Mouse (Mus musculus) kidney, embryonic 15.5 days (tissue): ENCODE measurements around the gene Gtf3c1. TPM values are rescaled to one million over a fixed set of nuclear protein-coding genes. Genes with fewer than 3 reads are reported as not detected.
"Not testable (repeated sequence)": the region's sequence is repeated elsewhere in the genome, so short reads cannot be mapped to it uniquely, and the experiment has no call there.

Experiments
- ATAC-seq: fragments of 200-750 bp; cut with Nextera tagmentation; replicated peaks from 2 replicates; pipeline ENCODE4 v1.8.0; 2017; ENCODE audit warnings: moderate TSS enrichment; ENCODE audit not compliant: low FRiP score
- H3K27ac ChIP-seq: fragments of 300-500 bp; sonication (generic); 2 replicates; pipeline ENCODE4 v1.5.1; 2015; ENCODE audit warnings: mild to moderate bottlenecking, inconsistent platforms
- H3K27me3 ChIP-seq: fragments of 300-500 bp; sonication (generic); 2 replicates; pipeline ENCODE4 v1.6.1; 2015; ENCODE audit warnings: inconsistent platforms
- H3K36me3 ChIP-seq: fragments of 300-500 bp; sonication (generic); 2 replicates; pipeline ENCODE4 v1.6.1; 2015; ENCODE audit warnings: inconsistent platforms
- H3K4me1 ChIP-seq: fragments of 300-500 bp; sonication (generic); 2 replicates; pipeline ENCODE4 v1.6.1; 2015; ENCODE audit warnings: inconsistent platforms
- H3K4me2 ChIP-seq: fragments of 300-500 bp; sonication (generic); 2 replicates; pipeline ENCODE4 v1.6.1; 2015; ENCODE audit warnings: moderate library complexity, mild to moderate bottlenecking, inconsistent platforms
- H3K4me3 ChIP-seq: fragments of 300-500 bp; sonication (generic); replicated peaks from 2 replicates; pipeline ENCODE4 v1.5.1; 2015; ENCODE audit warnings: mild to moderate bottlenecking, inconsistent platforms
- H3K9ac ChIP-seq: fragments of 300-500 bp; sonication (generic); 2 replicates; pipeline ENCODE4 v1.6.1; 2015; ENCODE audit warnings: mild to moderate bottlenecking, inconsistent platforms
- H3K9me3 ChIP-seq: fragments of 300-500 bp; sonication (generic); replicated peaks from 2 replicates; pipeline ENCODE4 v1.6.1; 2016; ENCODE audit warnings: inconsistent platforms
- WGBS: fragments of 180-500 bp; shearing (Covaris S2); methylation state at CpG from one replicate; pipeline ENCODE4 v1.1.7; 2015; ENCODE audit warnings: mixed read lengths; 5-methylcytosine and 5-hydroxymethylcytosine counted together
- polyA plus RNA-seq: library from polyadenylated mRNA; unstranded; fragments of >200 nt; fragmentation: Nextera tagmentation; extraction: Ambion mirVana; gene quantifications from 2 replicates; pipeline ENCODE4 v1.2.1, GENCODE M21; 2015

Gene Gtf3c1
- polyA plus RNA-seq, 1 experiment from 2014 or later, result 30.6 TPM

GRCm38 (mm10) chr7:125731679-125732078 lies 24.1 kb upstream of the Gtf3c1 start:
- Histone ChIP-seq H3K27ac (no peak overlapping the region), H3K4me3 (no peak overlapping the region), H3K36me3 (no peaks in the 10 kb centered on the region), H3K9ac (no peak overlapping the region), H3K9me3 (no peaks in the 10 kb centered on the region), H3K27me3 (no peaks in the 10 kb centered on the region), H3K4me1 (no peaks in the 10 kb centered on the region), H3K4me2 (no peak overlapping the region)
- ATAC-seq, result no peak

GRCm38 (mm10) chr7:125723189-125723972 lies 15.8 kb upstream of the Gtf3c1 start:
- Histone ChIP-seq H3K4me2 (no peak overlapping the region), H3K4me1 (no peaks in the 10 kb centered on the region), H3K4me3 (no peak overlapping the region), H3K9ac (no peak overlapping the region), H3K9me3 (no peaks in the 10 kb centered on the region), H3K36me3 (no peaks in the 10 kb centered on the region), H3K27ac (no peak overlapping the region), H3K27me3 (no peaks in the 10 kb centered on the region)
- 61% methylated on average over 5 of the region's 5 CpGs for WGBS
- no peak for ATAC-seq

GRCm38 (mm10) chr7:125722127-125722526 lies 14.5 kb upstream of the Gtf3c1 start:
- Histone ChIP-seq H3K9ac (no peak overlapping the region), H3K4me2 (no peak overlapping the region), H3K36me3 (no peaks in the 10 kb centered on the region), H3K27me3 (no peaks in the 10 kb centered on the region), H3K4me1 (no peaks in the 10 kb centered on the region), H3K27ac (no peak overlapping the region), H3K4me3 (no peak overlapping the region), H3K9me3 (no peaks in the 10 kb centered on the region)
- ATAC-seq, result no peak

- 93% methylated on average over 4 of the region's 4 CpGs for WGBS
- Histone ChIP-seq H3K9ac (no peak overlapping the region), H3K4me3 (no peak overlapping the region), H3K36me3 (no peaks in the 10 kb centered on the region), H3K9me3 (no peaks in the 10 kb centered on the region), H3K27me3 (no peaks in the 10 kb centered on the region), H3K4me2 (no peak overlapping the region), H3K4me1 (no peaks in the 10 kb centered on the region), H3K27ac (no peak overlapping the region)
- ATAC-seq, result no peak
These were observed 13.5 kb upstream of the Gtf3c1 start for GRCm38 (mm10) chr7:125721033-125721432.

- Histone ChIP-seq H3K36me3 (no peaks in the 10 kb centered on the region), H3K27me3 (no peaks in the 10 kb centered on the region), H3K4me3 (no peak overlapping the region), H3K4me1 (no peaks in the 10 kb centered on the region), H3K9me3 (no peaks in the 10 kb centered on the region), H3K27ac (no peak overlapping the region), H3K4me2 (no peak overlapping the region), H3K9ac (no peak overlapping the region)
- 66% methylated on average over 5 of the region's 5 CpGs for WGBS
- ATAC-seq, result no peak
These were observed 12.8 kb upstream of the Gtf3c1 start for GRCm38 (mm10) chr7:125720370-125720769.

- Histone ChIP-seq H3K4me2 (no peak overlapping the region), H3K27me3 (no peaks in the 10 kb centered on the region), H3K27ac (no peak overlapping the region), H3K9me3 (no peaks in the 10 kb centered on the region), H3K36me3 (no peaks in the 10 kb centered on the region), H3K4me3 (no peak overlapping the region), H3K9ac (no peak overlapping the region), H3K4me1 (no peaks in the 10 kb centered on the region)
- ATAC-seq, result no peak
These were observed 10.0 kb upstream of the Gtf3c1 start for GRCm38 (mm10) chr7:125717612-125718011.

GRCm38 (mm10) chr7:125716724-125717123 lies 9.1 kb upstream of the Gtf3c1 start:
- no peak for ATAC-seq
- Histone ChIP-seq H3K27ac (no peak overlapping the region), H3K9me3 (no peaks in the 10 kb centered on the region), H3K4me1 (no peaks in the 10 kb centered on the region), H3K4me2 (no peak overlapping the region), H3K4me3 (no peak overlapping the region), H3K27me3 (no peaks in the 10 kb centered on the region), H3K9ac (no peak overlapping the region), H3K36me3 (no peaks in the 10 kb centered on the region)
- 59% methylated on average over 2 of the region's 2 CpGs for WGBS

- no peaks in the 10 kb centered on the region for H3K36me3 ChIP-seq
These were observed 7.2 kb upstream of the Gtf3c1 start for GRCm38 (mm10) chr7:125714803-125715202.

GRCm38 (mm10) chr7:125713542-125714055 lies 6.0 kb upstream of the Gtf3c1 start:
- ATAC-seq, H3K4me2 ChIP-seq, H3K9ac ChIP-seq, H3K36me3 ChIP-seq, H3K4me3 ChIP-seq, H3K9me3 ChIP-seq, H3K27me3 ChIP-seq, H3K4me1 ChIP-seq, H3K27ac ChIP-seq: not testable (repeated sequence)
- 91% methylated on average over 7 of the region's 7 CpGs for WGBS

More at GRCm38 (mm10) chr7:125714803-125715202, 7.2 kb upstream of the Gtf3c1 start:
- H3K27me3 ChIP-seq, result no peaks in the 10 kb centered on the region
- H3K4me2 ChIP-seq, result no peak overlapping the region
- no peak overlapping the region for H3K27ac ChIP-seq
- WGBS, result 91% methylated on average over 3 of the region's 3 CpGs
- no peaks in the 10 kb centered on the region for H3K4me1 ChIP-seq
- no peak overlapping the region for H3K4me3 ChIP-seq
- no peak for ATAC-seq
- no peak overlapping the region for H3K9ac ChIP-seq
- H3K9me3 ChIP-seq, result no peaks in the 10 kb centered on the region

- Histone ChIP-seq H3K27ac (peak overlapping the region; percentile 56; the same call in 1 of the 2 replicates), H3K4me1 (peaks cover 34% of the 10 kb centered on the region), H3K27me3 (no peaks in the 10 kb centered on the region), H3K36me3 (peaks cover 13% of the 10 kb centered on the region), H3K4me3 (peak overlapping the region; percentile 92), H3K4me2 (peak overlapping the region; percentile 80), H3K9ac (peak overlapping the region; percentile 79), H3K9me3 (no peaks in the 10 kb centered on the region)
- no peak for ATAC-seq
- WGBS, result 0% methylated on average over 15 of the region's 15 CpGs
These were observed 520 bp upstream of the Gtf3c1 start for GRCm38 (mm10) chr7:125708100-125708499.

- under 1% methylated on average over 24 of the region's 24 CpGs for WGBS
- Histone ChIP-seq H3K36me3 (peaks cover 22% of the 10 kb centered on the region), H3K9ac (peak overlapping the region; percentile 93), H3K4me1 (peaks cover 34% of the 10 kb centered on the region), H3K4me2 (peak overlapping the region; percentile 80), H3K27me3 (no peaks in the 10 kb centered on the region), H3K27ac (peak overlapping the region; percentile 97), H3K4me3 (peak overlapping the region; percentile 92), H3K9me3 (no peaks in the 10 kb centered on the region)
- ATAC-seq, result peak; percentile 89
These were observed 394 bp downstream of the Gtf3c1 start for GRCm38 (mm10) chr7:125707186-125707585.

GRCm38 (mm10) chr7:125702791-125703190 lies 4.8 kb downstream of the Gtf3c1 start:
- H3K27ac ChIP-seq, result no peak overlapping the region
- no peak overlapping the region for H3K4me3 ChIP-seq
- H3K4me2 ChIP-seq, result no peak overlapping the region
- H3K9me3 ChIP-seq, result peaks cover 9% of the 10 kb centered on the region
- ATAC-seq, result no peak
- peaks cover 25% of the 10 kb centered on the region for H3K4me1 ChIP-seq
- peaks cover 65% of the 10 kb centered on the region for H3K36me3 ChIP-seq
- H3K27me3 ChIP-seq, result no peaks in the 10 kb centered on the region
- no peak overlapping the region for H3K9ac ChIP-seq
- 100% methylated on average over 1 of the region's 1 CpGs for WGBS

GRCm38 (mm10) chr7:125694056-125694455 lies 13.5 kb downstream of the Gtf3c1 start:
- no peak for ATAC-seq
- WGBS, result 74% methylated on average over 5 of the region's 5 CpGs

More at GRCm38 (mm10) chr7:125694056-125694455, 13.5 kb downstream of the Gtf3c1 start:
- no peak overlapping the region for H3K4me2 ChIP-seq
- no peaks in the 10 kb centered on the region for H3K27me3 ChIP-seq
- no peaks in the 10 kb centered on the region for H3K4me1 ChIP-seq
- no peak overlapping the region for H3K9ac ChIP-seq
- H3K9me3 ChIP-seq, result peaks cover 4% of the 10 kb centered on the region
- H3K27ac ChIP-seq, result no peak overlapping the region
- no peak overlapping the region for H3K4me3 ChIP-seq
- peaks cover 99% of the 10 kb centered on the region for H3K36me3 ChIP-seq
